Mouse (Mus musculus) heart, adult 8-10 months (tissue): ENCODE measurements around the gene Zfp423. TPM values are rescaled to one million over a fixed set of nuclear protein-coding genes. Genes with fewer than 3 reads are reported as not detected.

Experiments used
- DNase-seq: peaks from one replicate; pipeline ENCODE4 v3.0.0; 2022; ENCODE audit warnings: low spot score
- total RNA-seq, 4 experiments: library from RNA; stranded (reverse); gene quantifications; 2 replicates each; pipeline ENCODE4 v1.2.4; 2022

Gene Zfp423
- total RNA-seq, 4 experiments from 2014 or later = 3.2 to 5.2 (median 3.6) TPM

- DNase-seq = no peak
These were observed 294.1 kb downstream of the Zfp423 start for GRCm38 (mm10) chr8:87665337-87665736.

DNA sequence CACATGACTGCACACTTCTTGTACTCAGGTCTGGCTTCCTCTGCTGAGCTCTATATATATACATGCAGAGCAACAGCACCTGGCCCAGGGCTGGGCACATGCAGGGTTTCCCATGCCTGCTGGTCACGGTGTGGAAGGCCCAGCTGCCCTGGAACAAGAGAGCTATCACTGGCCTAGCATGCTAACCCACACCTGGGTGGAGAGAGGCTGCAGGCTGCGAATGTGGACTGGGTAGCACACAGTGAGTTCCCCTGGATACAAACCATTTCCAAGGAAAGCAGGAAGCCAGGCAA, 295.2 kb downstream of the Zfp423 start:
- DNase-seq = no peak

DNA sequence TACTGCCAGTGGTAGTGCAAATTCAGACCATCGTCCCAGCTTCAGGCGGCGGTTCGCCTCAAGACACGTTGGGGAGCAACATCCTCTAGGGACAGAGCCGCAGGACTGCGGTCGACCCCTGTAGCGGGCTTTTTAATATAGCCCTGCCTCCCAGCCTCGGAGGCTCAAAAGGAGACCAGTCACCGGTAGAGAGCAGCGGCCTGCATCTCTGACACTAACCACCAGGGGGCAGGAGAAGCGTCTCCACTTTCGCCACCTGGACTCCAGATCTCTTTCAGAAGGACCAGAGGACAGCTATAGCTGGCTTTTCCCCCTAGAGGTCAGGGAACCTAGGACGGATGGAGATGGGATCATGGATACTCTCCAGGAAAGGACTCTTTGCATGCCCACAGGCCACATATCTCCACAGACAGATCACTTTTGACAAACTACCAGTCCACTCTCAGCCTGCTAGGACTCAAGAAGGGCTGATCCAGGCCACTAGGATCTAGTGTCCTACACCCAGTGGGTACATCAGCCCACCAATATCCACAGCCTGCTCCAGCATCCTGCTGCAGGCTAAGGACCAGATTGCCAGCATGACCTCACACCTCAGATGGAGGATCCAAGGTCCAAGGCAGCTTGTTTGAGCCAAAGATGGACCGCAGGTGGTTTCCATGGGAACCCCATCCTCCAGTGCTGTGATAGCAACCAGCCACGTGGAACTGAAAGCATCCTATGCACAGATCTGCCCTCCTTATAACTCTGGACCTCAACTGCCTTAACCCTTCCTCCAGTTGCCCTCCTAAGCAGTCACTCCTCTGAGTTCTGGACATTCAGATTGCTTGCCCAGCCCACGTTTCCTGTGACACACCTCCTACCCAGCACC, 295.8 kb downstream of the Zfp423 start:
- DNase-seq = peak; percentile 77

- no peak for DNase-seq
These were observed 296.5 kb downstream of the Zfp423 start for GRCm38 (mm10) chr8:87662811-87663341.

- no peak for DNase-seq
These were observed 297.1 kb downstream of the Zfp423 start for GRCm38 (mm10) chr8:87662307-87662771.

DNA sequence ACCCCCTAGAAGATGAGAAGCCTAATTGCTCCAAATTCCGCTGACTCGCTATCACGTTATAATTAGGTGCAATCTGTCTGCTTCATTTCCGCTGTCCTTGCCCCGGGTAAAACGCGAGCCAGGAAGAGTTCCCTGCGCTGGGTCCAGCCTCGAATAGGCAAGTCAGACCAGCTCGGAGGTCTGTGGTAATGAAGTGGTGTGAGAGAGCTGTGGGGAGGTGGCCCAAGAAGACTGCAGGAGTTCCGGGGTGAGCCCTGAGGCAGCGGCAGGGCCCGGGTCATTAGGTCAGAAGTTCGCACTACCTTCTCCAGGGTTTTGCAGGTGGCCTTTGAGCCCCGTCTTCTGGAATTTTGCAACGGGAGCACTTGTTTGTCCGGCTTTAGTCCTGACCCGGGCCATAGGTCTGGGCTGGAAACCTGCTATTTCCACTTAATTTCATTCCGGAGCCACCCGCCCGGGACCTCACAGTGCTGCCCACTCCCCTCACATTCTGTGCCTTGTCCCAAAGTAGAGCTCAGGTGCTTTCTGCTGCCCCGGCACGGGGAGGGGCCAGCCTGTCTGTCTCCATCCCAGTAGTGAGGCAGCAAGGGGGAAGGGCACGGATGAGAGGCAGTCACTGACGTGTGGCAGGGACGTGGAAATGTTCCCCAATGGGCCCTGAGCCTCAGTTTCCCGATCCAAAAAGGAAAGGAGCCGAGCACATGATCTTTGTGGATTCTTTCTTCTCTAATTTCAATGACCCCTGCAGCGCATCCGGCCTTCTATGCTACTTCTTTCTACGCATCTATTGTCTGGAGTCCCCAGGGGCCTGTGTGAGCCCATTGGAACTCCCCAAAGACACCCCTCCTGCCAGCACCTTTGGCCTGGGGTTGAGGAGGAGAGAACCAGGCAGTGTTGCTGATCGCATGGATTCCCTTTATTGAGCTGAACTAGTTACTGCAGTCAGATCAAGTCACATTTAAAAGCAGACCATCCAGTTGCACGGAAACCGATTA, 298.2 kb downstream of the Zfp423 start:
- no peak for DNase-seq

DNA sequence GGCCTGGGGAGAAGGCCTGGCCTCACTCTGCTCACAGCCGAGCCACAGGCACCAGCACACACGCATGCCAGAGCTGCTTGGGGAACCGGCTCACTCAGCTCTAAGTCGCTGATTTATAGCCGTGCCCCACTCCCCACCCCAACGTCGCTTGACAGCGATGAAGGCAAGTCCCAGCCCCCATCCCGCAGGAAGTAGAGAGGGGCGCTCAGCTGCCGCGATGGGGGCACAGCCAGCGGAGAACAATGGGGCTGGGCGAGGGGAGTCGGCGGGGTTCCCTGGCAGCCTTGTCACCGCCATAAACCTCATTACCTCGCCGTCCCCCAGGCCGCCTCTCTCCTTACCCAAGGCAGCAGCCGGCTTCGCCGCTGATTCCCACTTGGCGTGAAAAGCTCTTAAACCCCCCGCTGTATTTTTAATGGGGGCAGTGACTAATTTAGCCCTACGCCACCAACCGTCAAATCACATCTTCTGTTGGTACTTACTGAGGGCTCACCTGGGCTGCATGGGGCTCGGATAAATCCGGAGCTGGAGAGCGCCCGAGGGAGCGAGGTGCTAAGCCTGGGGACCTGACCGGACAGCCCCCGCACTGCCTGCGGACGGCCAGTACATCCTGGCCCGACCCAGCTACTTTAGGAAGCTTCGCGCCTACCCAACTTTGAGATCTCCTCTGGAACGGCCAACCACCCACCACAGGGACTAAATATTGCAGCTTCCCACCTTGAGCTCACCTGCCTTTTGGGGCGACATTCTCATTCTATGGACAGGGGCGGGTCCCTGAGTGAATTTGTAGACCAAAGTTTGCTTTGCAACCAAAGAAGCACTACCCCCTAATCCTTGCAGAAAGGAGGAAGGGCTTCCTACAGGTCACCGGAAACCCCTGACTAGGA, 299.1 kb downstream of the Zfp423 start:
- no peak for DNase-seq

- DNase-seq = no peak
These were observed 301.9 kb downstream of the Zfp423 start for GRCm38 (mm10) chr8:87657488-87657887.

GRCm38 (mm10) chr8:87656484-87657230, 302.7 kb downstream of the Zfp423 start:
- peak; percentile 25 for DNase-seq

DNA sequence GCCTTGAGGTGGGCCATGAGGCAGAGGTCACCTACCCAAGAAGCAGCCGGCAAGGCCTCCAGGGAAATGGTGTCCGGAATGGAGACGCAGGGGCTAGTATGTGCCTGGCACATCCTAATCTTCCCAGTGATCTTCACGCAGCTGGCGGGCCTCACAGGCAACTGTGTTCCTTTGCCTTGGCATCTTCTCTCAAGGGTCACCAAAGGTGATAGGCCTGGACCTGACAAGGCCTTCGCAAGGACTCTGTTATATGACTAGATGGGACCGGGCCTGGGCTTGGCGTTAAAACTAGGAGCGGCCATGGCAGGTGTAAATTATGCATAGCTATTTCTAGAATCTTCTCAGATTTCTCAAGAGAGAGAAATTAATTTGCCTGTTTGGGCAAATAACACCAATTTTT, 303.4 kb downstream of the Zfp423 start:
- DNase-seq = no peak

DNA sequence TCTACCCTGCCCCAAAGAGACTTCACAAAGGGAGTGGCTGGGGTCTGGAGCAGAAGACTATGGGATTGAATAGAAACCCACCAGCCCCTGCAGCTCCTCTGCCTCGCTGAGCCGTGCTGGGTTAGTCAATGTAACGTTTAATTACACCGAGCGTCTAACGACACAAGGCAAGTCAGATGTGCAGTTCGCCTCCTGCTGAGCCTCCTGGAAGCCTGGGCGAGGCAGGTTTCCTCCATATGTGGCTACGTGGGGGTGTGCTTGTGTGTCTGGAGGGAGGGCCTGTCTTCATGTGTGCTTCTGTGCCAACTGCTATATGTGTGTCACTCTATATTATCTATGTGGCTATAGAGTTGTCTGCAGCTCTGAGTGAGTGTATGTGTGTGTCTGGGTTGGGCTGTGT, 311.6 kb downstream of the Zfp423 start:
- DNase-seq = no peak

DNA sequence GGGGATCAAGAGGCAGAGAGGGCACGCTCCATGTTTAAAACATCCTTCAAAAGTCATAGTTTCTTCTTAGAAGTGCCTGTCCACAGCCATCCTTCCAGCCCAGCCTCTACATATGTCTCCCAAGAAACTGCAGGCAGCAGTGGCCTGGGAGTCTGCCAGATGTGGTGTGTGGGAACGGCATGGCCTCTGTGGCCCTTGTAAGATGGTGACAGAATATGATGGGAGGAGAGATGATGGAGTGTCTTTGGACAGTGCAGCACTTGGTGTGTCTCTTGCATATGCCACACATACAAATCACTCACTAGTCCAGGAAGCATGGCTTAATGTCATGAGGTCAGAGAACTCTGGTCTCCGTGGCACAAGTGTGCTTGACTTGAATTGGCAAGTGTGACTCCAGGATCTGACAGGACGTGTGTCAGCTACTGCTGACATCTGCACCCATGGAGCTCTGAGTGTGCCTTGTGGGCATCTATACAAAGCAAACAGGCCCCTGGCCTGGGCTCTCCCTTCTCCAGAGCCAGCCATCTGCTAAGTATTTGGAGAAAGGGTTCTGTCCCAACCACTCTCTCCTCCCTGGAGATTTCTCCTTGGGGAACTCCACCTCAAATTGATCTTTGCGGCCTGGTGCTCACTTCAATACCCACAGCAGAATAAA, 313.4 kb downstream of the Zfp423 start:
- DNase-seq = no peak

DNA sequence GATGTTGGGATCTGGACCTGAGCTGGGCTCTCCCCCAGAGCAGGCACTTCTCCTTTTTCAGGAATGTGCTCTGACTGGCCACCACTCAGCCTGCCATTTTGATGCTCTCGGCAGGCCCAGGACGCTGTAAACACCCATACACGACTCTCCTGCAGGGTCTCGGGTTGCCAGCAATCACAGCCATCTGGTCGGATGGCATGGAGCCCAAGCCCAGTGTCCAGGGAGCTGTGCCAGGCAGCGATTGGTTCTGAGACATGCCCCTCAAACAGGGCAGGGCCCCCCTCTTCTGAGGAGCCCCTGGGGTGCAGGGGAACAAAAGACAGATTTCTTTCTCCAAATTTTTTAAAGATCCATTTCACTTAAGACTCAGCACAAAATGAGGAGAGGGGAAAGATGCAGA, 314.0 kb downstream of the Zfp423 start:
- no peak for DNase-seq

DNA sequence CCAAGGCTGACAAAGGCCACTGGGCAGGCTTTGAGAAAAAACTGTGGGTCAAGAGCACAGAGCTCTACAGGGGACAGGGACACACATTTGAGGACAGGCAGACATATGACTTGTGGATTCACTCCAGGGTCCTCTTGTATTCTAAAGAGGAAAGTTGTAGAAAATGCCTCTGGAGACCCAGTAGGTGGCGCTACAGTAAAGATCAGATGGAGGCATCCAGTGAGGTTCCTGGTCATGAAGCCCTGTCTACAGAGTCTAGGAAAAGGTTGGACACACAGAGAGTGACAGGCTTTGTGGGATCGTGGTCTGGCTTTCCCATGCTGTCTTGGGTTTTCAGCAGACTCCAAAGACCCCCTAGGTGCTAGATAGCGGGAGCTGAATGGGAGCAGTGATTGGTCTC, 318.5 kb downstream of the Zfp423 start:
- DNase-seq = no peak

GRCm38 (mm10) chr8:87636226-87636742, 323.1 kb downstream of the Zfp423 start:
- no peak for DNase-seq

GRCm38 (mm10) chr8:87631776-87632175, 327.6 kb downstream of the Zfp423 start:
- no peak for DNase-seq

DNA sequence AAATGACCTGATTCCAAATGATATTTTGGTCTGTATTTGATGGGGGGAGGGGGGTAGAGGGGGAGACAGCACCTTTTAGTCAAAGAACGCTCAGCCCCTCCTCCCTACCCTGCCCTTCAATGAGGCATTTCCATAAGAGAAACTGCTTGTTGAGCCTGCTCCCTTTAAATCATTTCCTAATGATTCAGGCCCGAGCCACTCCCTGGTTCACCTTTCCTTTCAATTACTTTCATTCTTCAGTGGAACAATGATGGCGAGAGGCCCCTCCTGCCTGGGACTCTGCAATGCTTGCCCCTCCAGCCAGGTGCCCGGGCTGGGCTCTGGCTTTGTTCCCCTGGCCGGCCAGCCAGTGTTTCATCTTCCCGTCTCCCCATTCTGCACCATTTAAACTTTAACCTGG, 329.7 kb downstream of the Zfp423 start:
- no peak for DNase-seq

DNA sequence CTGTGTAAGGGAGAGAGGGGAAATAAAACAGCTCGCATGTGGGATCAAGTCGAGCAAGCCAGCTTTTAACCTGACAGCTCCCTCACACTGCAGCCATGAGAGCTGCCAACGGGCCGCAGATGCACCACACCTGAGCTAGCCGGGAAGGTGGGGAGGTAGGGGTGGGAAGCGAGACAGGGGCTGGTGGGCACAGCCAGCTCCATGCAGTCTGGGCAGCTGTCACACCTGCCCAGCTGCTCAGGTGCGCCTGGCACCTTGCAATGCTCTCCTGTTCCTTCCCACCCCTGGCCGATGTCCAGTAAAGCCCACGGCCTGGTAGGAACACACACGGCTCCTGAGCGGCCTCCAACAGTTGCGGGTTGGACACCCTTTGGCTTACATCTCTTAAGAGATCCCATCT, 338.2 kb downstream of the Zfp423 start:
- no peak for DNase-seq

DNA sequence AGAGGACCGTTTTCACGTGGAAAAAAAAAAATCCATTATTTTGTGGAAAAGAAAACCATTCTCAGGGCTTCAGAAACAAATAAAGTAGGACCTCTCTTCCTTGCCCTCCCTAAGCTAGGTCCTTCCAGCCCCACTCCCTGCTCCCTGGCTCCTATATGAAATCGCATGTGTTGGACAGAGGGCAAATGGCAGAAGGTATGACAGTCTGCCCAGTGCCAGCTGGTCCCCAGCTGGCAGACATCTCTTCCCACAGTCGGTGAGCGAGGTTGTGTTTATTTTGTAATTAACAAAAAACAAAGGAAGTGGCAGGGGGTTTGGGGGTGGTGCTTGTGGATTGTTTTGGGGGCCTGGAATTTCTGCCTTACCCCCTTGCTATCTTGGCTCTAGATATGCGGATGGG, 339.2 kb downstream of the Zfp423 start:
- DNase-seq = no peak

DNA sequence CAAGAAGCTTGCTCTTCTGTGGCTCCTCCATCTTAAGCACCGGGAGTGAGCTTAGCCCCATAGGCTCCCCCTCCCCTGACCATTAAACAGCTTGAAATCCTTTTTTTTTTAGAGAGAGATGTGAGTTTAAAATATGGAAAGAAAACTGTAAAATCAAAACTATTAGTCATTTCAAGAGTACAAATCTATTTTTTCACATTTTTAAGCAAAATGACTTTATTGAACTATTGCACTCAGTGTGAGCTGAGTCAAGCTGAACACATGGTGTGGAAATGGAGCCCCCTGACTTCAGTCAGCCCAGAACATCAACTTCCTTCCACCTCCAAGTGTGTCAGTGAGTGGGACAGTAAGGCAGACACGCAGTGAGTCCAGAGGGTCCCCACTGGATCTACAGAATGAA, 339.9 kb downstream of the Zfp423 start:
- DNase-seq = no peak
